ENCODE assay signal across 8 mouse cellular contexts in genomic region chr12:80146227-80147223, GRCm38 (mm10). TPM values are rescaled to one million over a fixed set of nuclear protein-coding genes. Genes with fewer than 3 reads are reported as not detected.
DNase-seq lines count a peak whose midpoint lies in the region; ATAC-seq and TF ChIP-seq lines count a peak whose summit lies in the region.
"Had no signal": no experiment of that assay in that cellular context is flagged by ENCODE, and none has a peak within 500 bp of the region (broad histone marks: within the 10 kb centered on the region; RNA-seq: fewer than 3 reads in every experiment).

No protein-coding gene starts in this region.

- WGBS in embryonic facial prominence, embryonic 13.5 days: 36% methylated on average over 21 of the region's 21 CpGs
- 42% methylated on average over 21 of the region's 21 CpGs for WGBS in heart, postnatal 0 days
- 23% methylated on average over 21 of the region's 21 CpGs for WGBS in lung, postnatal 0 days

- no peak overlapping the region for H3K4me3 ChIP-seq in embryonic facial prominence, embryonic 13.5 days
- no peak overlapping the region for H3K4me3 ChIP-seq in heart, postnatal 0 days (ENCODE audit: low read depth, low read length)
- H3K4me3 ChIP-seq in lung, postnatal 0 days (ENCODE audit: low read depth, low read length): no peak overlapping the region
- H3K4me3 ChIP-seq: midbrain, embryonic 12.5 days had no signal

- ATAC-seq in embryonic facial prominence, embryonic 13.5 days (ENCODE audit: insufficient number of reproducible peaks, insufficient read depth, low FRiP score, low TSS enrichment, low read depth): no peak
- ATAC-seq in heart, postnatal 0 days (ENCODE audit: insufficient read depth, low read depth): 0 out of 2 replicates have a peak, but pooled peaks have one; percentile 43
- ATAC-seq in lung, postnatal 0 days: peak; percentile 90

- H3K36me3 ChIP-seq in embryonic facial prominence, embryonic 13.5 days: no peaks in the 10 kb centered on the region
- H3K36me3 ChIP-seq in heart, postnatal 0 days (replicated peaks; ENCODE audit: control insufficient read depth, insufficient read depth, low read length): no peaks in the 10 kb centered on the region
- no peaks in the 10 kb centered on the region for H3K36me3 ChIP-seq in lung, postnatal 0 days (ENCODE audit: insufficient read depth, low read length)
- H3K36me3 ChIP-seq: midbrain, embryonic 12.5 days had no signal

- no peaks in the 10 kb centered on the region for H3K9me3 ChIP-seq in embryonic facial prominence, embryonic 13.5 days
- H3K9me3 ChIP-seq in heart, postnatal 0 days (replicated peaks; ENCODE audit: control insufficient read depth, low read length): no peaks in the 10 kb centered on the region
- H3K9me3 ChIP-seq in lung, postnatal 0 days (ENCODE audit: low read length): no peaks in the 10 kb centered on the region
- H3K9me3 ChIP-seq: midbrain, embryonic 12.5 days had no signal

- DNase-seq in ES-CJ7 (ENCODE audit: low read depth, low spot score): peak; percentile 83
- peak; percentile 68 for DNase-seq in adrenal gland, adult 2 months
- peak; percentile 64 for DNase-seq in heart, postnatal 0 days (ENCODE audit: low spot score)
- peak; percentile 80 to 89 for DNase-seq in kidney, postnatal 36 days
- peak; percentile 93 for DNase-seq in lung, postnatal 0 days (ENCODE audit: low spot score)
- peak; percentile 73 for DNase-seq in right cerebral cortex, adult 2 months (ENCODE audit: low spot score in 2 of 2)

- H3K4me2 ChIP-seq in embryonic facial prominence, embryonic 13.5 days: no peak overlapping the region
- no peak overlapping the region for H3K4me2 ChIP-seq in heart, postnatal 0 days (ENCODE audit: low read depth, low read length)
- H3K4me2 ChIP-seq in lung, postnatal 0 days (replicated peaks; ENCODE audit: low read depth, low read length): no peak overlapping the region
- H3K4me2 ChIP-seq: midbrain, embryonic 12.5 days had no signal

- peaks cover 17% of the 10 kb centered on the region for H3K4me1 ChIP-seq in embryonic facial prominence, embryonic 13.5 days
- H3K4me1 ChIP-seq in heart, postnatal 0 days (ENCODE audit: control insufficient read depth, insufficient read depth): peaks cover 5% of the 10 kb centered on the region; the same call in 1 of the 2 replicates
- H3K4me1 ChIP-seq in lung, postnatal 0 days (ENCODE audit: insufficient read depth, low read depth, low read length): no peaks in the 10 kb centered on the region; the same call in 1 of the 2 replicates

- no peak overlapping the region for H3K9ac ChIP-seq in embryonic facial prominence, embryonic 13.5 days
- H3K9ac ChIP-seq in heart, postnatal 0 days (replicated peaks; ENCODE audit: low read depth, low read length): no peak overlapping the region
- no peak overlapping the region for H3K9ac ChIP-seq in lung, postnatal 0 days (replicated peaks; ENCODE audit: low read depth)

- no peak for TF ChIP-seq EP300 in heart, postnatal 0 days (IDR thresholded peaks at IDR 0.05; ENCODE audit: low read depth)
- 0 out of 2 replicates have a peak, but pooled peaks have one; percentile 10 for TF ChIP-seq EP300 in lung, postnatal 0 days (IDR thresholded peaks at IDR 0.05)

- TF ChIP-seq CTCF in heart, postnatal 0 days (IDR thresholded peaks at IDR 0.05; ENCODE audit: low read depth): peak; percentile 74
- TF ChIP-seq CTCF in lung, postnatal 0 days (IDR thresholded peaks at IDR 0.05): peak; percentile 81

- no peaks in the 10 kb centered on the region for H3K27me3 ChIP-seq in embryonic facial prominence, embryonic 13.5 days
- H3K27me3 ChIP-seq in heart, postnatal 0 days (ENCODE audit: control insufficient read depth, insufficient read depth, low read length): no peaks in the 10 kb centered on the region
- no peaks in the 10 kb centered on the region for H3K27me3 ChIP-seq in lung, postnatal 0 days (replicated peaks; ENCODE audit: insufficient read depth, low read length)
- H3K27me3 ChIP-seq: midbrain, embryonic 12.5 days had no signal

- H3K27ac ChIP-seq in embryonic facial prominence, embryonic 13.5 days: peak overlapping the region; percentile 55; the same call in 1 of the 2 replicates
- no peak overlapping the region for H3K27ac ChIP-seq in heart, postnatal 0 days (ENCODE audit: low read depth)
- H3K27ac ChIP-seq in lung, postnatal 0 days (ENCODE audit: low read length): peak overlapping the region; percentile 71
- H3K27ac ChIP-seq: midbrain, embryonic 12.5 days had no signal

RNA-seq across cellular contexts. Expression of gene Zfp36l1, which starts 33.7 kb away (rescaled TPM):
- total RNA-seq in adrenal gland, adult 2 months (2021): 100 to 1,000 TPM; 191 to 215 TPM
- 458 and 470 TPM in 2 replicates for polyA plus RNA-seq in adrenal gland, adult 2 months (2012; rRNA removed)
- polyA plus RNA-seq in embryonic facial prominence, embryonic 13.5 days (2015; fragmentation: Nextera tagmentation; extraction: Ambion mirVana): 149 and 151 TPM in 2 replicates
- total RNA-seq in heart, postnatal 0 days (2014; rRNA removed; ENCODE audit: low replicate concordance): 80.6 and 85.1 TPM in 2 replicates
- polyA plus RNA-seq in heart, postnatal 0 days (2015; fragmentation: Nextera tagmentation; extraction: Ambion mirVana): 60.3 and 69.6 TPM in 2 replicates
- polyA plus RNA-seq in lung, postnatal 0 days (2015; fragmentation: Nextera tagmentation; extraction: Ambion mirVana): 123 and 145 TPM in 2 replicates
